ENCODE assay signal across 8 mouse cellular contexts in genomic region chrX:7790309-7790708, GRCm38 (mm10). TPM values are rescaled to one million over a fixed set of nuclear protein-coding genes. Genes with fewer than 3 reads are reported as not detected.
A peak's percentile ranks its signal among the peaks of the same experiment; 100 is the strongest.
DNase-seq lines count a peak whose midpoint lies in the region; ATAC-seq and TF ChIP-seq lines count a peak whose summit lies in the region.

No protein-coding gene starts in this region.

- 0 out of 2 replicates have a peak, but pooled peaks have one; percentile 28 for ATAC-seq in liver, embryonic 12.5 days
- no peak for ATAC-seq in megakaryocyte progenitor cell, adult 5-6 weeks (replicated peaks; ENCODE audit: poor library complexity)

- H3K79me2 ChIP-seq in heart, adult 2 months (replicated peaks; ENCODE audit: control insufficient read depth, insufficient read depth, low read length) = no peaks in the 10 kb centered on the region

- H3K27me3 ChIP-seq in heart, adult 2 months (ENCODE audit: control insufficient read depth, insufficient read depth, low read length) = no peaks in the 10 kb centered on the region
- no peaks in the 10 kb centered on the region for H3K27me3 ChIP-seq in liver, embryonic 12.5 days (replicated peaks)

- WGBS in heart, adult 2 months = 22% methylated on average over 5 of the region's 5 CpGs
- 15% methylated on average over 5 of the region's 5 CpGs for WGBS in liver, embryonic 12.5 days (ENCODE audit: insufficient replicate concordance)

- peak overlapping the region; percentile 60 for H3K9ac ChIP-seq in heart, adult 2 months (ENCODE audit: low read depth, low read length)
- H3K9ac ChIP-seq in liver, embryonic 12.5 days = peak overlapping the region; percentile 68

- H3K4me3 ChIP-seq in heart, adult 2 months = peak overlapping the region; percentile 58
- H3K4me3 ChIP-seq in embryonic fibroblast, embryonic 13.5 days (ENCODE audit: insufficient read depth, low read length) = peak overlapping the region; percentile 66
- H3K4me3 ChIP-seq in liver, embryonic 12.5 days = peak overlapping the region; percentile 70

- no peak for TF ChIP-seq POLR2A in heart, adult 2 months (IDR thresholded peaks at IDR 0.05; ENCODE audit: insufficient read depth, low read depth, low read length)
- TF ChIP-seq POLR2A in embryonic fibroblast, embryonic 13.5 days (IDR thresholded peaks at IDR 0.05; ENCODE audit: low read depth, low read length) = no peak

- no peaks in the 10 kb centered on the region for H3K36me3 ChIP-seq in heart, adult 2 months (ENCODE audit: control insufficient read depth, insufficient read depth, low read length)
- peaks cover 26% of the 10 kb centered on the region for H3K36me3 ChIP-seq in liver, embryonic 12.5 days

- no peak for TF ChIP-seq CTCF in heart, adult 2 months (IDR thresholded peaks at IDR 0.05)
- TF ChIP-seq CTCF in embryonic fibroblast, embryonic 13.5 days (IDR thresholded peaks at IDR 0.05; ENCODE audit: borderline replicate concordance, insufficient read depth, low read length) = no peak

- intact Hi-C loops in heart, adult 2 months (cut with DNase I) = no loop called here
- intact Hi-C loops in heart, postnatal 36 days (cut with DNase I) = loop anchor here (5.0 to 10.0 kb wide), 2 partner anchors 38 to 94 kb away; partner anchors contain the start of genes Ccdc120 and Slc35a2

- peak overlapping the region; percentile 89 for H3K27ac ChIP-seq in heart, adult 2 months
- no peak overlapping the region for H3K27ac ChIP-seq in embryonic fibroblast, embryonic 13.5 days (ENCODE audit: insufficient read depth, low read length)
- H3K27ac ChIP-seq in liver, embryonic 12.5 days = peak overlapping the region; percentile 65

- no peak for DNase-seq in heart, adult 2 months
- no peak for DNase-seq in heart, postnatal 36 days
- DNase-seq in A20 (ENCODE audit: low read depth, low spot score) = peak; percentile 19
- no peak for DNase-seq in layer of hippocampus, postnatal 10 days (ENCODE audit: low spot score in 2 of 2)
- no peak for DNase-seq in spleen, adult 18-20 months

- TF ChIP-seq EP300 in heart, adult 2 months (IDR thresholded peaks at IDR 0.05; ENCODE audit: insufficient read depth, low read depth, low read length) = no peak

- H3K4me2 ChIP-seq in liver, embryonic 12.5 days = peak overlapping the region; percentile 69

- no peaks in the 10 kb centered on the region for H3K9me3 ChIP-seq in liver, embryonic 12.5 days (replicated peaks)

- peaks cover 1% of the 10 kb centered on the region; the same call in 1 of the 2 replicates for H3K4me1 ChIP-seq in heart, adult 2 months (ENCODE audit: control insufficient read depth, insufficient read depth, low read length)
- 0 out of 2 replicates have a peak, but pooled peaks cover 3% of the 10 kb centered on the region for H3K4me1 ChIP-seq in embryonic fibroblast, embryonic 13.5 days (ENCODE audit: control insufficient read depth, insufficient read depth, low read length)
- H3K4me1 ChIP-seq in liver, embryonic 12.5 days = peaks cover 9% of the 10 kb centered on the region

RNA-seq across cellular contexts. Expression of gene Gripap1, which starts 0.7 kb away (rescaled TPM):
- total RNA-seq in heart, adult 2 months (2021) = 10 to 100 TPM; 20.8 to 24.6 TPM
- polyA plus RNA-seq in heart, adult 2 months (2012; rRNA removed) = 25.3 and 38.9 TPM in 2 replicates
- 10 to 100 TPM; 25.1 to 25.4 TPM for total RNA-seq in heart, postnatal 36 days (2021)
- polyA plus RNA-seq in embryonic fibroblast, embryonic 13.5 days (2011; ENCODE audit: insufficient read length, low read depth, missing spikeins) = 37.7 and 42.1 TPM in 2 replicates
- polyA plus RNA-seq in liver, embryonic 12.5 days (2016; fragmentation: Nextera tagmentation; extraction: Ambion mirVana) = 36.8 and 39.1 TPM in 2 replicates
- total RNA-seq in megakaryocyte progenitor cell, adult 5-6 weeks (2015) = 34.4 and 34.9 TPM in 2 replicates
- total RNA-seq in megakaryocyte progenitor cell, adult 5-6 weeks (2017) = 48.6 and 69.7 TPM in 2 replicates
- total RNA-seq in layer of hippocampus, postnatal 10 days (2021) = 10 to 100 TPM; 86.1 to 93.0 TPM

RNA-seq across cellular contexts. Expression of gene Tfe3, which starts 27.9 kb away (rescaled TPM):
- total RNA-seq in heart, adult 2 months (2021) = 10 to 100 TPM; 13.0 to 15.4 TPM
- polyA plus RNA-seq in heart, adult 2 months (2012; rRNA removed) = 11.1 and 13.5 TPM in 2 replicates
- 10 to 100 TPM; 14.3 to 17.3 TPM for total RNA-seq in heart, postnatal 36 days (2021)
- 49.1 and 53.4 TPM in 2 replicates for polyA plus RNA-seq in embryonic fibroblast, embryonic 13.5 days (2011; ENCODE audit: insufficient read length, low read depth, missing spikeins)
- 14.1 and 15.1 TPM in 2 replicates for polyA plus RNA-seq in liver, embryonic 12.5 days (2016; fragmentation: Nextera tagmentation; extraction: Ambion mirVana)
- 12.2 and 14.6 TPM in 2 replicates for total RNA-seq in megakaryocyte progenitor cell, adult 5-6 weeks (2015)
- total RNA-seq in megakaryocyte progenitor cell, adult 5-6 weeks (2017) = 4.6 and 7.1 TPM in 2 replicates
- 10 to 100 TPM; 28.8 to 38.6 TPM for total RNA-seq in layer of hippocampus, postnatal 10 days (2021)

RNA-seq across cellular contexts. Expression of gene Kcnd1, which starts 31.8 kb away (rescaled TPM):
- under 1 TPM; 0.21 to 0.27 TPM for total RNA-seq in heart, adult 2 months (2021)
- 0.59 and 1.2 TPM in 2 replicates for polyA plus RNA-seq in heart, adult 2 months (2012; rRNA removed)
- under 1 TPM; 0.19 to 0.28 TPM for total RNA-seq in heart, postnatal 36 days (2021)
- 5.7 and 7.5 TPM in 2 replicates for polyA plus RNA-seq in embryonic fibroblast, embryonic 13.5 days (2011; ENCODE audit: insufficient read length, low read depth, missing spikeins)
- 0.37 and 0.38 TPM in 2 replicates for polyA plus RNA-seq in liver, embryonic 12.5 days (2016; fragmentation: Nextera tagmentation; extraction: Ambion mirVana)
- 0.34 and 0.42 TPM in 2 replicates for total RNA-seq in megakaryocyte progenitor cell, adult 5-6 weeks (2015)
- total RNA-seq in megakaryocyte progenitor cell, adult 5-6 weeks (2017) = 0.21 and 0.68 TPM in 2 replicates
- 10 to 100 TPM; 11.8 to 12.0 TPM for total RNA-seq in layer of hippocampus, postnatal 10 days (2021)

RNA-seq across cellular contexts. Expression of gene Ccdc120, which starts 39.6 kb away (rescaled TPM):
- total RNA-seq in heart, adult 2 months (2021) = 1 to 10 TPM in 1 of 2 experiments, under 1 TPM in 1; 0.32 to 1.1 TPM
- 1.1 and 2.8 TPM in 2 replicates for polyA plus RNA-seq in heart, adult 2 months (2012; rRNA removed)
- 1 to 10 TPM in 1 of 2 experiments, under 1 TPM in 1; 0.42 to 1.8 TPM for total RNA-seq in heart, postnatal 36 days (2021)
- polyA plus RNA-seq in embryonic fibroblast, embryonic 13.5 days (2011; ENCODE audit: insufficient read length, low read depth, missing spikeins) = 2.5 and 3.5 TPM in 2 replicates
- polyA plus RNA-seq in liver, embryonic 12.5 days (2016; fragmentation: Nextera tagmentation; extraction: Ambion mirVana) = 2.6 and 3.2 TPM in 2 replicates
- 0.88 and 1.2 TPM in 2 replicates for total RNA-seq in megakaryocyte progenitor cell, adult 5-6 weeks (2015)
- total RNA-seq in megakaryocyte progenitor cell, adult 5-6 weeks (2017) = 0.33 and 1.1 TPM in 2 replicates
- 10 to 100 TPM; 23.0 to 24.5 TPM for total RNA-seq in layer of hippocampus, postnatal 10 days (2021)

RNA-seq across cellular contexts. Expression of gene Otud5, which starts 50.9 kb away (rescaled TPM):
- 10 to 100 TPM; 20.3 to 24.5 TPM for total RNA-seq in heart, adult 2 months (2021)
- 16.6 and 19.1 TPM in 2 replicates for polyA plus RNA-seq in heart, adult 2 months (2012; rRNA removed)
- total RNA-seq in heart, postnatal 36 days (2021) = 10 to 100 TPM; 26.1 to 27.8 TPM
- polyA plus RNA-seq in embryonic fibroblast, embryonic 13.5 days (2011; ENCODE audit: insufficient read length, low read depth, missing spikeins) = 57.5 and 65.0 TPM in 2 replicates
- 57.3 and 60.1 TPM in 2 replicates for polyA plus RNA-seq in liver, embryonic 12.5 days (2016; fragmentation: Nextera tagmentation; extraction: Ambion mirVana)
- total RNA-seq in megakaryocyte progenitor cell, adult 5-6 weeks (2015) = 33.0 and 33.7 TPM in 2 replicates
- total RNA-seq in megakaryocyte progenitor cell, adult 5-6 weeks (2017) = 48.6 and 58.7 TPM in 2 replicates
- total RNA-seq in layer of hippocampus, postnatal 10 days (2021) = 10 to 100 TPM; 67.3 to 67.8 TPM

Comparison
In these comparisons a context has a peak if more than half of its experiments do, and no peak if none do; other contexts are left out.
1. RNA of gene Kcnd1, which starts 31.8 kb away (total RNA-seq): 11.8 to 12.0 TPM in layer of hippocampus, postnatal 10 days; 0.21 to 0.68 TPM in megakaryocyte progenitor cell, adult 5-6 weeks, 0.19 to 0.28 TPM in heart, postnatal 36 days and 0.21 to 0.27 TPM in heart, adult 2 months; every median in the first group is over 4 times any median in the second.
2. Peak in every context shown above with its lines, with median percentiles within 50 percentile points of each other: H3K4me3 ChIP-seq.